Mouse (Mus musculus): ENCODE results near the gene Htra2. TPM values are rescaled to one million over a fixed set of nuclear protein-coding genes. Genes with fewer than 3 reads are reported as not detected.

Gene Htra2
- total RNA-seq (2023): 34.5 TPM

GRCm38 (mm10) chr6:83054871-83055431 lies at the start of gene Htra2:
Htra2 (minus strand) TSS chr6:83055273.

GRCm38 (mm10) chr6:83101316-83101687 lies 46.2 kb upstream of the Htra2 start, which contains the start of the genes Ccdc142 and Gm42688:
Ccdc142 (plus strand) TSS chr6:83101601.
Gm42688 (plus strand) TSS chr6:83101617.

DNA sequence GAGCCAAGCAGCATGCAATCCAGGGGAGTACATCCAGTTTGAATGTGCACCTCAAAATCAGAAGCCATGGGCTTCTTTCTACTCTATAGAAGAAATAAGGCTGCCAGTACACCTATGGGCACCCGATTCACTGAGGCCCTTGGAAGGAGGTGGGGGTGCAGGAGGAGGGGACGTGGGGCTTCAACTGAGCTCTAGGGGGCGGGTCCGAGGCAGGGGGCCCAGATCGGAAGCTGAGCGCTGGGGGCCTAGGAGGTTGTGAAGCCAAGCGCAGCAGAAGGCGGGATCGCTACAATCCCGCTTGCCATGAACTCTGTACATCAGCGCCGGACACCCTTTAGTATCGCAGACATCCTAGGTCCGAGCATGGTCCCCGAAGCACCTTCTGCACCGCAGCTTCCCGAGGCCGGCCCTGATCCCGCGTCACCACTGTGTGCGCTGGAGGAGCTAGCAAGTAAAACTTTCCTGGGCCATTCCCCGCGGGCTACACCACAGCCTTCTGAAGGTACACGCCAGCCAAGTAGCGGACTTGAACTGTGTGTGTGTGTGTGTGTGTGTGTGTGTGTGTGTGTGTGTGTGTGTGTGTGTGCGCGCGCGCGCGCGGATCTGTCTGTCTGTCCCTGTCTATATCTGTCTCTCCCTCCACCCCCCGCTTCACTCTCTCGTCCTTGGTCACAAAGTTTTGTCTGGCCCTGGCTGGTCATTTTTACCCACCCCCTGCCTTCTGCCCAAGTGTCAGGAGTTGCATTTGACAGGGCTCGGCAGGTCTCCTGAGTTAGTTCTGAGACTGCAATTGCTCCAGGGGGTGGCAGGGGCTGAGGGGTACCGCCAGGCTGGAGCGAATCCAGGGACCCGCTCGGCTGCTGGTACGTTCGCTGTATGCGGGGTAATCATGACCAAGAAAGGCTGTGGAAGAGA lies 31.3 kb upstream of the Htra2 start, which contains the start of gene Lbx2:
Gene Lbx2 (plus strand): TSS at position 247 of the 915 bp plus-strand sequence.

DNA sequence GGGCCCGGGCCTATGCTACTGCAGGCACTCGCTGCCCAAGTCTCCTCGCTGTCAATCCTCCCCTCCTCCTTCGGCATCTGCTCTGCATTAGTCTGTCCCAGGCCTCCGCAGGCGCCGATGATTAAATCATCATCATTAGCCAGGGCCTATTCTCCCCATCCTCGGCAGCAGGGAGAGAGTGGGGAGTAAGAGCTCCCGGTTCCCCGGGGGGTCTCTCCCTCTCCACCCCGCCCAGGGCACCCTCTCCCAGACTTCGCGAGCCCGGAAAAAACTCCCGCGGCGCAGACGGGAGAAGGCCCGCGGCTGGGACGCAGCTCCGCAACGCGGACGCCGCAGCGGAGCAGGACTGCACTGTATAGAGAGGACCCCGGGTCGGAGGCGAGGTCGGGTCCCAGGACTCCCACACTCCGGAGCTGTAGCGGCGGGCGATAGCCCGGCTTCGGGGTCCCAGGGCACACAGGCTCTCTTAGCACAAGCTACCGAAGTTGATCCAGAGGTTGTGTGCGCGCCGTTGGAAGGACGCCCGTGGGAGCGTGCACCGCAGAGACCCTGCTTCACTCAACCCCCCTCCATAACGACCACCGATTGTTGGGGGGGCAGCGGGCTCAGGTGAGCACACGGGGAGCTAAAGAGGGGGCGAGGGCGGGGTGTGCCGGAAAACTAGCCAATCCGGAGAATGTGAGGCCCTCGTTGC lies 22.7 kb upstream of the Htra2 start, which contains the start of gene Pcgf1:
Gene Pcgf1 (plus strand): TSS at position 240 of the 694 bp plus-strand sequence.

DNA sequence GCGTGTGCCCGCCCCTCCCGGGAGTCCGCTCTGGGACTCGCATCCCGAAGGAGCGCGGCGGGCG lies 15.0 kb upstream of the Htra2 start, which contains the start of gene Tlx2:
Gene Tlx2 (minus strand): TSS at position 47 of the 64 bp plus-strand sequence.

DNA sequence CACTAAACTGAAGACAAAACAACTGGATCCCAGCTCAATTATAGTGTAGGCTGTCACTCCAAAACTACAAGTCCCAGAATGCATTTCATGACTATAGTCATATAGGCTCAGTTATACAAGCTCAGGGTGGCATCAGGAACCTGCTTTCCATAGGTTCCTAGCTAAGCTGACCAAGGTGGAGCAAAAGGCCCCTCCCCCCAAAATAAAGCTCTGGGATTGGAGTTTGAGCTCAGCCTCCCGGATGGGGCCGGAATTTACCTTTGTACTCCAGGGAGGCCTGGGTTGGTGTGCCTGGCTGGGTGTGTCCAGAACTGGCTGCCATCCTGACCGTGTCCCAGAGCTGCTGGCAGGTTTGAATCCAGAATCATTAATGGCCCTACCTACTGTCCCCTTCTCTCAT lies 2.7 kb upstream of the Htra2 start, which contains the start of gene Dqx1:
Gene Dqx1 (plus strand): TSS at position 55 of the 400 bp plus-strand sequence.

DNA sequence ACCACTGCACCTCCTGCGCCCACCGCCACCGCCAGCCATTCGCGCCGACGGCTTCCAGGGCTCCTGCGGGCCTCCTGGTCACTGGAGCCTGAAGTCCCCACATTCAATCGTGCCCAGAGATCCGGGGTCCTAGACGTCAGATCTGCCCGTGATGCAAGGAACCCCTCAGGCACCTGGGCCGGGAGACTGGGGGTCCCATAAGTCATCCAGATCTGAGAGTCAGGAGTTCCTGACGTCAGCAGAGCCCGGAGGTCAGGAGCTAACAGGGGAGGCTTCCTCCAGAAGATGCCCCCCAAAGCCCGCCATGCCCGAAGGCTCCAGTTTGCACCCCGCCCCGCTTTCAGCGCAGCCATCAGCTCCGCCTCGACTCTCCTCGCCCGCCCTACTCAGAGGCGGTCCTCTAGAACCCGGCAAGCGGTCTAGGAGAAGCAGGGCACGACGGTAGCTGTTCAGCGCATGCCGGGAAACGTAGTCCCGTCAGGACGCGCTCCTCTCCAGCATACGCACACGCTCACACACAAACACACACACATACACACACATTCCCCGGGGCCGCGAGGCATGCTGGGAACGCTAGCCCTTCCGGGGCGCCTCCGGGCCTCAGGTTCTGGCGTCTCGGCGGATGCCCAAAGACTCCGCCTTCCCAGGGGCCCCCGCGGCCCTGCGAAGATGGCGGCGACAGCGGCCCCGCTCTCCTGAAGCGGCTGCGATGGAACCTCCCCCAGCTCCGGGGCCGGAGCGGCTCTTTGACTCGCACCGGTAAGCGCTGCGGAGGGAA lies 810 bp downstream of the Htra2 start, which contains the start of gene Aup1:
Gene Aup1 (plus strand): TSS at position 448 of the 778 bp plus-strand sequence.

DNA sequence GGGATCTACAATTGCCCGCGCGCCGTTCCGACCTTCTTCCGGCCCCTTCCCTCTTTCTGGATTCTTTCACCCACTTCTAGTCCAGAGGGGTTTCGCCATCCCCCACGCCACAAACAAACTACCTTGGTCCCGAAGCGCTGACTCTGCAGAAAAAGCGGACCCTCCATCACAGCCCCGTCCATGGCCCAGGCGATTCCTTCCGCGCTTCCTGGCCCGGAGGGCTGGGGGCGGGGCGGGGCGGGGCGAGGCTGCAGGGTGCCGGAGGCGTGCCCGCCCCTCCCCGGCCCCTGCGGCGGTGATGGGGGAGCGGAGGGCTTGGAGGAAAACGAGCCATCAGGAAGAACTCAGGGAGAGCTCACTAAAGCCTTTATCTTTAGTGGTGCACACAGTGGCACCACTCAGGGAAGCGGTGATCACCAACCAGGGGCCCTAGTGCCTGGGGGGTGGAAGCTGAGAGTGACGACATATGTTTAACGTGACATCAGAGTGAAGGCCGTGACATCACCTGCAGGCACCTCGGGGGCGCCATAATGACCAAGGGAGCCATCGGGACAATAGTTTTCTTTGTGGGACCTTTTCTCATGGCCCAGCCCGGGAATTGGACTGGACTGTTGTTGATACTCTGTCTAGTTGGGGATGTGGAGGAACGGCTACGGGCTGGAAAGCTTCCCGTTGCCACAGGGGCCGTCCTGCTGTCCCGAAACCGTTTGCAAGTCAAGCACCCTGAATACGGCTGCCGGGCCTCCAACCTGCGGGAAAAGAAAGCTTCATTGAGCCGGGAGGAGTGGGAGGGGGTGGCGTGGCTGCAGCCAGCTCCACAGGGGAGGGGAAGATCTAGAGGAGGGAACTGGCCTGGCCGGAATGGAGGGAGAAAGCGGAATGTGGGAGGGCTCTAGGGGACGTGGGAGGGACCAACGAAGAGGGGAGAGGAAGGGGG lies 21.6 kb downstream of the Htra2 start, which contains the start of the genes Dok1 and Loxl3:
Gene Dok1 (minus strand): TSS at position 223 of the 937 bp plus-strand sequence.
Gene Loxl3 (plus strand): TSS at position 925 of the 937 bp plus-strand sequence.

Other genes with a start within 250 kb of the Htra2 start
- 21.0 TPM for gene Sema4f, start 115.5 kb downstream of the Htra2 start, total RNA-seq (2023)
- not detected for gene M1ap, start 108.4 kb downstream of the Htra2 start, total RNA-seq (2023)
- gene Dok1, start 21.8 kb downstream of the Htra2 start, total RNA-seq (2023): 15.5 TPM
- gene Loxl3, start 21.1 kb downstream of the Htra2 start, total RNA-seq (2023): 1.2 TPM
- 383 TPM for gene Aup1, start 752 bp downstream of the Htra2 start, total RNA-seq (2023)
- 15.3 TPM for gene Dqx1, start 2.6 kb upstream of the Htra2 start, total RNA-seq (2023)
- not detected for gene Tlx2, start 15.0 kb upstream of the Htra2 start, total RNA-seq (2023)
- gene Pcgf1, start 22.6 kb upstream of the Htra2 start, total RNA-seq (2023): 28.6 TPM
- not detected for gene Lbx2, start 31.1 kb upstream of the Htra2 start, total RNA-seq (2023)
- 12.8 TPM for gene Ccdc142, start 46.3 kb upstream of the Htra2 start, total RNA-seq (2023)
- gene Gm42688, start 46.3 kb upstream of the Htra2 start, total RNA-seq (2023): 8.3 TPM
- 28.2 TPM for gene Mrpl53, start 53.8 kb upstream of the Htra2 start, total RNA-seq (2023)
- 34.1 TPM for gene Mogs, start 60.2 kb upstream of the Htra2 start, total RNA-seq (2023)
- gene Wbp1, start 66.3 kb upstream of the Htra2 start, total RNA-seq (2023): 41.6 TPM
- gene Ino80b, start 70.2 kb upstream of the Htra2 start, total RNA-seq (2023): 28.5 TPM
- not detected for gene Rtkn, start 80.2 kb upstream of the Htra2 start, total RNA-seq (2023)
- gene Wdr54, start 101.1 kb upstream of the Htra2 start, total RNA-seq (2023): 0.53 TPM
- not detected for gene 1700003E16Rik, start 101.1 kb upstream of the Htra2 start, total RNA-seq (2023)
- gene Dctn1, start 110.6 kb upstream of the Htra2 start, total RNA-seq (2023): 127 TPM
- not detected for gene Slc4a5, start 164.6 kb upstream of the Htra2 start, total RNA-seq (2023)

All from CD4-positive naive resting alpha-beta T cell, adult 57 days (primary cell).